Mouse (Mus musculus) layer of hippocampus, postnatal 10 days (tissue): ENCODE measurements at regions not wholly inside any gene's neighbourhood (a gene's known extent, or its start where the extent isn't known, plus 50 kb on each side); places are given as distances from the start of the nearest gene placed in this dataset.

Experiments used
- DNase-seq, 2 experiments: peaks; one replicate each; pipeline ENCODE4 v3.0.0; 2021; ENCODE audit warnings: low spot score in 2 of 2

DNA sequence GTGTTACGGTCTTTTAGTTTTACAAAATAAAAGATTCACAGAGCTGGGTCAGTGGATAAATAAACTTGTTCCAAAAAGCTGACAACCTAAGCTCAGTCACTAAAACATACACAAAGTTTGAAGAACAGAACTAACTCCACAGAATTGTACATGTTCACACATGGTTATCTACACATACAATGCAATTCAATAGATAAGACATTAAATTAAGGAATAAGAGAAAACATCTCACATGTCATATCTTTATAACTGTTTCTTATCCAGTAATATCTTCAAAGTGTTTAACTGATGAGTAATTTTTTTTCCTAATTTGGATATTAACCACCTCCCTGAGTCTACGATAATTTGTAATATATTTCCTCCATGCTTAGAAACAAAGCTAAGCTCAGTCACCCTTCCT is 625.5 kb downstream of the Kcnj2 start:
- DNase-seq, result no peak

GRCm38 (mm10) chr11:111696668-111697067 is 630.7 kb downstream of the Kcnj2 start:
- no peak for DNase-seq

DNA sequence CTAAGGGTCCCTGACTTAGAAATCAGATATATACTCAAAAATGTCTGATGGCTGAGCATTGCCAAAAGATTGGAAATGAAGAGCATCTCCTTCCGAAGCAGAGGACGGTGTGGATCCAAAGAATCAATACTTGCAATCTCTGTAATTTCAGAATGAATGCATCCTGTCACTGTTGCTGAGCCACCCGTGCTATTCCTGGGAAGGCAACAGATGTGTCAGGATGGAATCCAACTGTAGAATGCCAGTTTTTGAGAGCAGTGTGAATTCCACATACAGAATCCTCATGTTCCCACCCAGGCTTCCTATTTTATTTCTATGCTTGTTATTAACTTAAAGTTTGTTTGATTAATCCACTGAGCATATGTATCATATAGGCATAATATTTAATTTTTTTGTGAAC is 633.9 kb downstream of the Kcnj2 start:
- DNase-seq, result peak; percentile 7 to 24

- no peak for DNase-seq
These were observed 640.9 kb downstream of the Kcnj2 start for GRCm38 (mm10) chr11:111706882-111707281.

GRCm38 (mm10) chr11:111715401-111715800 is 649.4 kb downstream of the Kcnj2 start:
- no peak for DNase-seq

DNA sequence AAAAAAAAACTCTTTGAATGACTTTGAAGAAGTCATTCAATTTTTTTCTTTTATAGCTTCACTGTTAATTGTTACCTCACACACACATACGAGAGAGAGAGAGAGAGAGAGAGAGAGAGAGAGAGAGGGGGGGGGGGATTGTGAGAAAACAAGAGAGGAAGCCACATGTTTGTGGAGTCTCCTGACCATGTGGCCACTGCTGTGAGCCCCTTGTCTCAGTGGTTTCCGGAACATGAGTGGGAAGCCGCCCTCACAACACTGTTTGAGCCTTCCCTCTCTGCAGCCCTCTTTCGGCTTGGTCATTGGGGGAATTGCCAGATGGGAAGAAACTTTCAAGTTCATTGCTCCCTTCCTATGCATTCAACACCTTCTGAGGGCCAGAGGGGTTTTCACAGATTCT is 656.3 kb downstream of the Kcnj2 start:
- DNase-seq, result no peak

- no peak for DNase-seq
These were observed 662.2 kb downstream of the Kcnj2 start for GRCm38 (mm10) chr11:111728148-111728547.

DNA sequence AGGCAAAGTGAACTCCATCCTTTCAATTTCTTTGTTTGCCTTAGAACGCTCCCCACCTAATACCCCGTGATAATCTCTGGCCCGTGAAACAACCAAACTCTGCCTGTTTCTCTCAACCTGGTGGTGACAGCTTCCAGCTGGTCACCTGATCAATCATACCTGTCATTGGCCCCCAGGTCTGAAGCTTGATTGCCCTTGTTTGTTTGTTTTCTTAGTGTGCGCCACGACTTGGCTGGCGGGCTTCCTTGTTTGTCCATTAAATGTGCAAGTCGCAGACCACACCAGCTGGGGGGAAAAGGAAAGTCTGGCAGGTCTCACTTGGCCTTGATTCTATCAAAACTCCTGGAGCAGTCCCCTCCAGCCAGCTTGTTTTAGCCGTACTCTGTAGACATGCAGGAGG is 666.1 kb downstream of the Kcnj2 start:
- no peak for DNase-seq

DNA sequence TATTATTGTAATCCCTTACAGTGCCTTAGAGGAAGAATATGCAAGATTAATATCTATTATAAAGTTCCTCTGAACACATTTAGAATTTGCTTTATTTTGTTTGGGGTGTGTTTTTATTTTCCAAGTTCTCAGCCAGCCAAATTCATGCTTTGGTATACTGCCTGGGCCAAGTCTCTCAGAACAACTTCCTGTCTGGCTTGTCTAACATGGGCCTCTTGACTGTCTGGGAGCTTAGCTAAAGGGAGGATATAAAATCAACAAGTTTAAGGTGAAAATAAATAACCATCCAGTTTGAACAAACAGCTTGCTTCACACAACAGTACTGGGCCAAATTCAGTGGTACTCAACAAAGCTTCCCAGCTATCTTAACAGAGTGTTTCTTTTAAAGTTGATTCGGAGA is 669.5 kb downstream of the Kcnj2 start:
- DNase-seq, result no peak

GRCm38 (mm10) chr11:111735961-111736360 is 670.0 kb downstream of the Kcnj2 start:
- no peak for DNase-seq

- no peak for DNase-seq
These were observed 677.4 kb downstream of the Kcnj2 start for GRCm38 (mm10) chr11:111743356-111743755.

- no peak for DNase-seq
These were observed 681.4 kb downstream of the Kcnj2 start for GRCm38 (mm10) chr11:111747262-111747946.

DNA sequence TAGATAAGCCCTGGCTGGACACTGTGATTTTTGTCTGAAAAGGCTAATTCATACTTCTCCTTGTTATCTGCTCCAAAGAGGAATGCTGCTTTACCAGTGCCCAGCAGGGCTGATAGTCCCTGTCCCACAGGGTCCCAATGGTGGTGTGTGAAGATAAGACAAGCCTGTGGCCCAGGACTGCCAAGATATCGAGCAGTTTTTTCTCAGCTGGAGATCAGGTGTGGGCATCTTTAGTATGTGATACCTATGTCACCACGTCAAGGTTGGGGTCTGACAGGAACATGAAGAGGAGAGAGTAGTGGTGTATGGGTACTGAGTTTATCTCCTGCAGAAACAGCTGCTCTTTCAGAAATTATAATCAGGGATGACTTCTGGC is 682.0 kb downstream of the Kcnj2 start:
- no peak for DNase-seq

GRCm38 (mm10) chr11:111748496-111748895 is 682.5 kb downstream of the Kcnj2 start:
- no peak for DNase-seq

- no peak for DNase-seq
These were observed 688.8 kb downstream of the Kcnj2 start for GRCm38 (mm10) chr11:111754735-111755134.

DNA sequence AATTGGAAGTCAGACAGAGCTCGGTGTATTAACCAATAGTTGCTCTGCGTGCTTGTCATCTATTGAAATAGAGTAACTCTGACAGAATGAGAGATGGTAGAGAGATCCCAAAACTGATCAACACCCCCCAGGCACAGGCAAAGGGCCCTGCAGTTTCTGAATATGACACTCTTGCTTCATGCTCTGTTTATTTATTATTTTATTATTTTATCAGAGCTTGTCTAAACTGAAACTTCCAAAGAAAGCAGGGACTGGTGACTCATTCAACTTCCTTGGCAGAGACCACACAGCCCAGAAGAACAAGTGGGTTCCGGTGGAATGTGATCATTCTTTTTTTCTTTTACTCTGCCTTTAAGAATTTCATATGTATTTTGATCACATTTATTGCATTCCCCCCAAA is 697.1 kb downstream of the Kcnj2 start:
- DNase-seq, result no peak

DNA sequence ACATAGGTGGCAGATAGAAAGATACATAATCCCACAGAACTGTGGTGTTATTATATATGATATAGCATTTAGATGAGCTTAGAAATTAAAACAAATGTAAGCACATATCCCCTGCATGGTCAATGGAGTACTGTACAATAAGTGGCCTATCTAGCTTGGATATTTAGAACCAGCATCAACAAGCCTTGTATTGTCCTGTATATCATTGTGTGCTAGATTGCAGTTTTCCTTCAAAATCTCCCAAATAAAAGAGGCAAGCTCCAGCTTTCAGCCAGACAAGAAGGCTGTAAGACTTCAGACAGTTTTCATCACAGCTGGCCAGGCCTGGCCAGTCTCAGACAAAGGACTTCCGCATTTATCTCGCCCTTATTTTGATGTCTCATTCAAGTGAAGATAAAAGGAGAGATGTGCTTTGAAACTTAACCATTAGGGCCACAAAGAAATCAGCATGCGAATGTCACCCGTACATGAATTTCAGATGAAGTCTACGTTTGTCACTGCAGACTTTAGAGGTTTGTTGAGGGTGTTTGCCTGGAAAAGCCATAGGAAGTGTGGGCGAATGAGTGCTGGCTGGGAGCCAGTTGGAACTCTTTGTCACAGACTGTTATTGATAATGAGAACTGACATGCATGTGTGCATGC is 700.5 kb downstream of the Kcnj2 start:
- peak; percentile 8 to 15 for DNase-seq

- DNase-seq, result no peak
These were observed 701.0 kb downstream of the Kcnj2 start for GRCm38 (mm10) chr11:111767012-111767392.

- DNase-seq, result no peak
These were observed 708.2 kb downstream of the Kcnj2 start for GRCm38 (mm10) chr11:111774108-111774679.

DNA sequence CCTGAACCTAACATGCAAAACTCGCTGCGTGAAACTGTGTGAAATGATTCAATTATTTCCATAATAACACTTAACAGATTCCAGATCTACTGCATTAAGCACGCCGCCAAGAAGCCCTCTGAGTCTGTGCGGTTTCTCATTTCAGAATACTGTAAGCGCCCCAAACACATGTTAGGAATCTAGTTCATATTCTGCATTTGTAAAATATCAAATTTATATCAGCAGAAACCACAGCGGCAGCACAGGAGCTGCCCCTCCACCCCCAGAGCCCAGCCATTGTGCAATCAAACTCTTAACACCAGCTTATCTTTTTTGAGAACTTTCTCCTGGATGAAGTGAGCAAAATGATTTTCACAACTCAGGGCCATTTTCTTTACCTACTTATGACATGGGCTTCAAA is 715.4 kb downstream of the Kcnj2 start:
- peak in 1 of 2 experiments; percentile 10 for DNase-seq

DNA sequence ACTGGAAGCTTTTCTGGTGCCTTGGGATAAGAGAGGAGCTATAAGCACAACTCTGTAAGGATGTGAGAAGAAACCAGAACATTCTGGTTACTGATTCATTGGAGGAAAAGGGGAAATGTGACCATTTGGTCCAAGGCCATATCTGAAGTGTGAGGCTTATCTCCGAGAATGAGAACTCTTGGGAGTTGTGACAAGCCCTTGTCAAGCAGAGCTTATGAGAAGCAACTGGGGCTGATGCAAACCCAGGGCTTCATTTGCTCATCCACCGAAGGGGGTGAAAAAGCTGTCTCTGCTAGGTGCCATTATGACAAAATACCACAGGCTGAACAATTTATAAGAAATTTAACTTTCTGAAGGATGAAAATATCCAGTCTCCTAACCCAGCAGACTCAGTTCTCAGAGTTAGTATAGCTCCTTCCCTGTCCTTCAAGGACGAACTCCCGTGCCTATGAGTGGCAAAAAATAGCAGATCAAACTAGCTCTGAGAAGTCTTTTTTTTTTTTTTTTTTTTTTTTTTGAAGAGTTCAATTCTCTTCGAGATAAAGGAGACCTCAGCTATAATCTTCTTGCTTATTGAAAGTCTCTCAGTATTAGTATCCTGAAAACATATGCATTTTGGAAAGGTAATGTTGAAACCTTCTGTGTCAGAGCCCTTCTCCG is 725.4 kb downstream of the Kcnj2 start:
- no peak for DNase-seq

DNA sequence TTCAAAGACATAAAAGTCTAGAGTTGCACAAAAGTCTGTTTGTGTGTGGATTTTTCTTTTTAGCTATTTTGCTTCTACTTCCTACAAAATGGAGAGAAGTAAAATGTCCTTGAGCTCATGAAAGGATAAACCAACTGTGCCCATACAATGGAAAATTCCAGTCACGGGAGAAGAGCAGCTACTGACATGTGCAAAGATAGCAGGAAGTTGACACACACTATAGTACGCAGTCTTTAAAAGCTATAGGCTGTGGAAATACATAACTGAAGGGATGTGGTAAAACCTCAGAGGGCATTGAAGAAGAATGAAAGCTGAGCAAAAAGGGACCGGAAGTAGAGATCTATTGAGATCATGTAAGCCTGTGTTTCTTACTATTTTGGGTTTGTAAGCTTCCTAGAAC is 735.1 kb downstream of the Kcnj2 start:
- DNase-seq, result no peak
